21 mouse cellular contexts compared by ENCODE assay signal in genomic region chr9:70314019-70314418, GRCm38 (mm10).
DNase-seq lines count a peak whose midpoint lies in the region; ATAC-seq and TF ChIP-seq lines count a peak whose summit lies in the region.
"Had no signal": no experiment of that assay in that cellular context is flagged by ENCODE, and none has a peak within 500 bp of the region (broad histone marks: within the 10 kb centered on the region; RNA-seq: fewer than 3 reads in every experiment).

No protein-coding gene starts in this region.

- no peak overlapping the region for H3K4me3 ChIP-seq in kidney, postnatal 0 days (replicated peaks; ENCODE audit: low read depth, low read length)
- no peak overlapping the region for H3K4me3 ChIP-seq in kidney, embryonic 15.5 days (replicated peaks)
- no peak overlapping the region for H3K4me3 ChIP-seq in bone marrow macrophage, adult 2 months (ENCODE audit: insufficient read depth, low read length)
- H3K4me3 ChIP-seq in hindbrain, embryonic 10.5 days = no peak overlapping the region
- H3K4me3 ChIP-seq: embryonic facial prominence, embryonic 15.5 days; heart, embryonic 10.5 days; liver, embryonic 15.5 days; neural tube, embryonic 12.5 days had no signal

- no peak overlapping the region for H3K9ac ChIP-seq in kidney, postnatal 0 days (ENCODE audit: low read depth, low read length)
- H3K9ac ChIP-seq in kidney, embryonic 15.5 days = no peak overlapping the region
- H3K9ac ChIP-seq: embryonic facial prominence, embryonic 15.5 days; liver, embryonic 15.5 days; neural tube, embryonic 12.5 days had no signal

- H3K4me1 ChIP-seq in kidney, postnatal 0 days (replicated peaks; ENCODE audit: insufficient read depth, low read length) = no peaks in the 10 kb centered on the region
- peaks cover 8% of the 10 kb centered on the region; the same call in 1 of the 2 replicates for H3K4me1 ChIP-seq in kidney, embryonic 15.5 days
- peaks cover 47% of the 10 kb centered on the region for H3K4me1 ChIP-seq in bone marrow macrophage, adult 2 months (ENCODE audit: control insufficient read depth, insufficient read depth, low read length)
- no peaks in the 10 kb centered on the region for H3K4me1 ChIP-seq in hindbrain, embryonic 10.5 days (replicated peaks)
- H3K4me1 ChIP-seq: embryonic facial prominence, embryonic 15.5 days; heart, embryonic 10.5 days; liver, embryonic 15.5 days; neural tube, embryonic 12.5 days had no signal

- H3K4me2 ChIP-seq in kidney, postnatal 0 days (ENCODE audit: low read length) = no peak overlapping the region
- no peak overlapping the region for H3K4me2 ChIP-seq in kidney, embryonic 15.5 days
- H3K4me2 ChIP-seq: embryonic facial prominence, embryonic 15.5 days; liver, embryonic 15.5 days; midbrain, embryonic 11.5 days; neural tube, embryonic 12.5 days had no signal

- ATAC-seq in kidney, postnatal 0 days (replicated peaks; ENCODE audit: low FRiP score, low read depth) = no peak
- ATAC-seq in kidney, embryonic 15.5 days (replicated peaks; ENCODE audit: low FRiP score) = no peak
- ATAC-seq: hindbrain, embryonic 16.5 days had no signal

- peak; percentile 40; the same call in 1 of the 2 replicates for TF ChIP-seq CTCF in kidney, postnatal 0 days (IDR thresholded peaks at IDR 0.05; ENCODE audit: low read depth)
- no peak for TF ChIP-seq CTCF in bone marrow macrophage, adult 2 months (IDR thresholded peaks at IDR 0.05; ENCODE audit: low read depth, low read length)

- 96% methylated on average over 1 of the region's 1 CpGs for WGBS in kidney, postnatal 0 days
- 94% methylated on average over 1 of the region's 1 CpGs for WGBS in kidney, embryonic 15.5 days
- 94% methylated on average over 1 of the region's 1 CpGs for WGBS in hindbrain, embryonic 10.5 days

- 0 out of 2 replicates have a peak, but pooled peaks cover 3% of the 10 kb centered on the region for H3K36me3 ChIP-seq in kidney, postnatal 0 days (ENCODE audit: insufficient read depth, low read length)
- H3K36me3 ChIP-seq in kidney, embryonic 15.5 days = peaks cover 8% of the 10 kb centered on the region
- no peaks in the 10 kb centered on the region for H3K36me3 ChIP-seq in hindbrain, embryonic 10.5 days
- H3K36me3 ChIP-seq: embryonic facial prominence, embryonic 15.5 days; liver, embryonic 15.5 days; neural tube, embryonic 12.5 days had no signal

- no peaks in the 10 kb centered on the region for H3K9me3 ChIP-seq in kidney, postnatal 0 days (replicated peaks; ENCODE audit: low read length)
- no peaks in the 10 kb centered on the region for H3K9me3 ChIP-seq in kidney, embryonic 15.5 days (replicated peaks)
- no peaks in the 10 kb centered on the region for H3K9me3 ChIP-seq in hindbrain, embryonic 10.5 days
- H3K9me3 ChIP-seq: embryonic facial prominence, embryonic 15.5 days; heart, embryonic 10.5 days; liver, embryonic 15.5 days; neural tube, embryonic 12.5 days had no signal

- no peak for TF ChIP-seq POLR2A in bone marrow macrophage, adult 2 months (IDR thresholded peaks at IDR 0.05; ENCODE audit: borderline replicate concordance, low read depth, low read length)

- no peak for DNase-seq in kidney, postnatal 0 days (ENCODE audit: low spot score)
- DNase-seq in 416B (ENCODE audit: low read depth) = peak; percentile 12
- DNase-seq in B cell, adult 2 months = peak; percentile 34 to 44
- DNase-seq in hindbrain, embryonic 10.5 days (ENCODE audit: low spot score) = no peak
- DNase-seq in left cerebral cortex, adult 11 months (ENCODE audit: low spot score) = no peak
- DNase-seq: adrenal gland, adult 2 months; cerebellum, adult 9-11 months; gastrocnemius, postnatal 25 days; heart, postnatal 14 days; kidney, adult 9 months; lung, postnatal 4 days; right cerebral cortex, postnatal 14 days; thymus, postnatal 25 days had no signal

- H3K27ac ChIP-seq in kidney, postnatal 0 days = no peak overlapping the region
- H3K27ac ChIP-seq in kidney, embryonic 15.5 days = no peak overlapping the region
- peak overlapping the region; percentile 68 for H3K27ac ChIP-seq in bone marrow macrophage, adult 2 months (ENCODE audit: insufficient read depth, low read depth, low read length)
- H3K27ac ChIP-seq in hindbrain, embryonic 10.5 days = no peak overlapping the region
- H3K27ac ChIP-seq: embryonic facial prominence, embryonic 15.5 days; heart, embryonic 10.5 days; liver, embryonic 15.5 days; neural tube, embryonic 12.5 days had no signal

- no peaks in the 10 kb centered on the region for H3K27me3 ChIP-seq in kidney, postnatal 0 days (ENCODE audit: insufficient read depth, low read length)
- H3K27me3 ChIP-seq in kidney, embryonic 15.5 days = no peaks in the 10 kb centered on the region
- H3K27me3 ChIP-seq in hindbrain, embryonic 10.5 days (ENCODE audit: insufficient read depth, poor library complexity, severe bottlenecking) = no peaks in the 10 kb centered on the region
- H3K27me3 ChIP-seq: embryonic facial prominence, embryonic 15.5 days; liver, embryonic 15.5 days; neural tube, embryonic 12.5 days had no signal

Comparison
In these comparisons a context has a peak if more than half of its experiments do, and no peak if none do; other contexts are left out.
1. DNase-seq: peak in 416B (single experiment) and B cell, adult 2 months (2 of 2); none in kidney, postnatal 0 days (single experiment), hindbrain, embryonic 10.5 days (single experiment) and left cerebral cortex, adult 11 months (single experiment).